Mouse (Mus musculus) midbrain, embryonic 13.5 days (tissue): ENCODE results near the gene Tmem132a. TPM values are rescaled to one million over a fixed set of nuclear protein-coding genes. Genes with fewer than 3 reads are reported as not detected.
A peak's percentile ranks its signal among the peaks of the same experiment; 100 is the strongest.

ENCODE experiments used
- ATAC-seq: fragments of 200-750 bp; cut with Nextera tagmentation; 2 replicates; pipeline ENCODE4 v1.8.0; 2017; ENCODE audit warnings: mild to moderate bottlenecking, moderate TSS enrichment, moderate library complexity
- H3K27ac ChIP-seq: fragments of 300-500 bp; sonication (generic); 2 replicates; pipeline ENCODE4 v1.5.1; 2015; ENCODE audit warnings: inconsistent platforms, mild to moderate bottlenecking, moderate library complexity
- H3K27me3 ChIP-seq: fragments of 300-500 bp; sonication (generic); 2 replicates; pipeline ENCODE4 v1.6.1; 2015; ENCODE audit warnings: mild to moderate bottlenecking, inconsistent platforms
- H3K36me3 ChIP-seq: fragments of 300-500 bp; sonication (generic); 2 replicates; pipeline ENCODE4 v1.6.1; 2015; ENCODE audit warnings: mild to moderate bottlenecking, inconsistent platforms
- H3K4me1 ChIP-seq: fragments of 300-500 bp; sonication (generic); replicated peaks from 2 replicates; pipeline ENCODE4 v1.6.1; 2015; ENCODE audit warnings: inconsistent platforms
- H3K4me2 ChIP-seq: fragments of 300-500 bp; sonication (generic); replicated peaks from 2 replicates; pipeline ENCODE4 v1.6.1; 2015; ENCODE audit warnings: moderate library complexity, mild to moderate bottlenecking, inconsistent platforms
- H3K4me3 ChIP-seq: fragments of 300-500 bp; sonication (generic); replicated peaks from 2 replicates; pipeline ENCODE4 v1.5.1; 2015; ENCODE audit warnings: mild to moderate bottlenecking, inconsistent platforms
- H3K9ac ChIP-seq: fragments of 300-500 bp; sonication (generic); replicated peaks from 2 replicates; pipeline ENCODE4 v1.6.1; 2015; ENCODE audit warnings: mild to moderate bottlenecking, inconsistent platforms
- H3K9me3 ChIP-seq: fragments of 300-500 bp; sonication (generic); 2 replicates; pipeline ENCODE4 v1.6.1; 2016; ENCODE audit warnings: mild to moderate bottlenecking, inconsistent platforms
- WGBS: fragments of 180-500 bp; shearing (Covaris S2); methylation state at CpG from one replicate; pipeline ENCODE4 v1.1.7; 2015; 5-methylcytosine and 5-hydroxymethylcytosine counted together
- polyA plus RNA-seq: library from polyadenylated mRNA; unstranded; fragments of >200 nt; fragmentation: Nextera tagmentation; extraction: Ambion mirVana; gene quantifications from 2 replicates; pipeline ENCODE4 v1.2.1, GENCODE M21; 2015

The Tmem132a gene
- polyA plus RNA-seq, 1 experiment from 2014 or later: 196 TPM

- ATAC-seq: 0 out of 2 replicates have a peak, but pooled peaks have one; percentile 30
- Histone ChIP-seq H3K4me1 (no peaks in the 10 kb centered on the region; the same call in 1 of the 2 replicates), H3K4me2 (no peak overlapping the region), H3K4me3 (no peak overlapping the region), H3K9me3 (no peaks in the 10 kb centered on the region), H3K36me3 (no peaks in the 10 kb centered on the region), H3K27me3 (no peaks in the 10 kb centered on the region), H3K9ac (no peak overlapping the region), H3K27ac (no peak overlapping the region)
- 48% methylated on average over 17 of the region's 17 CpGs for WGBS
These were observed 51.4 kb downstream of the Tmem132a start for GRCm38 (mm10) chr19:10818217-10818946.

GRCm38 (mm10) chr19:10816462-10816861 lies 53.3 kb downstream of the Tmem132a start:
- Histone ChIP-seq H3K4me3 (no peak overlapping the region), H3K27ac (no peak overlapping the region), H3K9me3 (no peaks in the 10 kb centered on the region), H3K27me3 (no peaks in the 10 kb centered on the region), H3K36me3 (no peaks in the 10 kb centered on the region), H3K4me2 (no peak overlapping the region), H3K4me1 (no peaks in the 10 kb centered on the region; the same call in 1 of the 2 replicates), H3K9ac (no peak overlapping the region)
- WGBS: 72% methylated on average over 2 of the region's 2 CpGs
- no peak for ATAC-seq

- no peak for ATAC-seq
- H3K27me3 ChIP-seq: no peaks in the 10 kb centered on the region
- no peaks in the 10 kb centered on the region for H3K9me3 ChIP-seq
- WGBS: 91% methylated on average over 6 of the region's 6 CpGs
- no peaks in the 10 kb centered on the region for H3K36me3 ChIP-seq
- no peak overlapping the region for H3K9ac ChIP-seq
- H3K27ac ChIP-seq: no peak overlapping the region
- no peaks in the 10 kb centered on the region; the same call in 1 of the 2 replicates for H3K4me1 ChIP-seq
- no peak overlapping the region for H3K4me3 ChIP-seq
- no peak overlapping the region for H3K4me2 ChIP-seq
These were observed 53.9 kb downstream of the Tmem132a start for GRCm38 (mm10) chr19:10815871-10816270.

- no peak overlapping the region for H3K4me3 ChIP-seq
- H3K4me1 ChIP-seq: peaks cover 13% of the 10 kb centered on the region
- H3K9me3 ChIP-seq: no peaks in the 10 kb centered on the region
- no peak overlapping the region for H3K4me2 ChIP-seq
- no peak overlapping the region for H3K27ac ChIP-seq
- no peak overlapping the region for H3K9ac ChIP-seq
- ATAC-seq: no peak
- 71% methylated on average over 7 of the region's 7 CpGs for WGBS
- no peaks in the 10 kb centered on the region for H3K36me3 ChIP-seq
- H3K27me3 ChIP-seq: no peaks in the 10 kb centered on the region
These were observed 55.8 kb downstream of the Tmem132a start for GRCm38 (mm10) chr19:10813905-10814304.

GRCm38 (mm10) chr19:10813039-10813438 lies 56.7 kb downstream of the Tmem132a start:
- WGBS: 97% methylated on average over 5 of the region's 5 CpGs

GRCm38 (mm10) chr19:10811471-10811870 lies 58.3 kb downstream of the Tmem132a start:
- no peaks in the 10 kb centered on the region for H3K36me3 ChIP-seq
- H3K9me3 ChIP-seq: no peaks in the 10 kb centered on the region
- no peak overlapping the region for H3K27ac ChIP-seq
- no peak overlapping the region for H3K4me3 ChIP-seq
- ATAC-seq: no peak
- WGBS: 92% methylated on average over 6 of the region's 6 CpGs
- H3K9ac ChIP-seq: no peak overlapping the region
- peaks cover 15% of the 10 kb centered on the region for H3K4me1 ChIP-seq
- H3K27me3 ChIP-seq: no peaks in the 10 kb centered on the region
- H3K4me2 ChIP-seq: no peak overlapping the region

More at GRCm38 (mm10) chr19:10813039-10813438, 56.7 kb downstream of the Tmem132a start:
- H3K4me3 ChIP-seq: no peak overlapping the region
- H3K9me3 ChIP-seq: no peaks in the 10 kb centered on the region
- no peaks in the 10 kb centered on the region for H3K27me3 ChIP-seq
- no peaks in the 10 kb centered on the region for H3K36me3 ChIP-seq
- peaks cover 15% of the 10 kb centered on the region for H3K4me1 ChIP-seq
- H3K27ac ChIP-seq: no peak overlapping the region
- H3K4me2 ChIP-seq: no peak overlapping the region
- no peak overlapping the region for H3K9ac ChIP-seq
- no peak for ATAC-seq

- H3K4me3 ChIP-seq: no peak overlapping the region
- H3K4me2 ChIP-seq: no peak overlapping the region
- H3K27ac ChIP-seq: no peak overlapping the region
- 58% methylated on average over 4 of the region's 4 CpGs for WGBS
- H3K4me1 ChIP-seq: peaks cover 15% of the 10 kb centered on the region
- H3K9ac ChIP-seq: no peak overlapping the region
- ATAC-seq: no peak; the same call in 1 of the 2 replicates
- H3K9me3 ChIP-seq: no peaks in the 10 kb centered on the region
- H3K27me3 ChIP-seq: no peaks in the 10 kb centered on the region
- H3K36me3 ChIP-seq: no peaks in the 10 kb centered on the region
These were observed 59.6 kb downstream of the Tmem132a start for GRCm38 (mm10) chr19:10810176-10810492.

- ATAC-seq: peak; percentile 76
- Histone ChIP-seq H3K27me3 (no peaks in the 10 kb centered on the region), H3K9ac (no peak overlapping the region), H3K36me3 (no peaks in the 10 kb centered on the region), H3K27ac (0 out of 2 replicates have a peak overlapping the region, but pooled peaks have one; percentile 1), H3K4me2 (no peak overlapping the region), H3K4me3 (no peak overlapping the region), H3K4me1 (peaks cover 15% of the 10 kb centered on the region), H3K9me3 (no peaks in the 10 kb centered on the region)
- 66% methylated on average over 11 of the region's 11 CpGs for WGBS
These were observed 60.1 kb downstream of the Tmem132a start for GRCm38 (mm10) chr19:10809428-10810175.

- no peaks in the 10 kb centered on the region for H3K27me3 ChIP-seq
- peak; percentile 48; the same call in 1 of the 2 replicates for ATAC-seq
- H3K4me3 ChIP-seq: no peak overlapping the region
- no peaks in the 10 kb centered on the region for H3K9me3 ChIP-seq
- H3K27ac ChIP-seq: no peak overlapping the region
- H3K9ac ChIP-seq: no peak overlapping the region
- peaks cover 15% of the 10 kb centered on the region for H3K4me1 ChIP-seq
- H3K36me3 ChIP-seq: no peaks in the 10 kb centered on the region
- H3K4me2 ChIP-seq: no peak overlapping the region
- WGBS: 92% methylated on average over 12 of the region's 12 CpGs
These were observed 61.1 kb downstream of the Tmem132a start for GRCm38 (mm10) chr19:10808524-10809233.

Other genes with a start within 250 kb of the Tmem132a start
- 0.39 and 0.61 TPM in 2 replicates for gene Vwce, start 235.7 kb downstream of the Tmem132a start, polyA plus RNA-seq
- not detected in 2 replicates for gene Pga5, start 191.9 kb downstream of the Tmem132a start, polyA plus RNA-seq
- 33.1 and 35.5 TPM in 2 replicates for gene Vps37c, start 181.2 kb downstream of the Tmem132a start, polyA plus RNA-seq
- gene Cd5, start 130.9 kb downstream of the Tmem132a start, polyA plus RNA-seq: 0.24 TPM in 2 replicates
- not detected in 2 replicates for gene Cd6, start 39.9 kb downstream of the Tmem132a start, polyA plus RNA-seq
- gene Slc15a3, start 30.2 kb downstream of the Tmem132a start, polyA plus RNA-seq: 0.28 and 0.59 TPM in 2 replicates
- gene Tmem109, start 12.1 kb upstream of the Tmem132a start, polyA plus RNA-seq: 34.4 and 35.0 TPM in 2 replicates
- gene Prpf19, start 25.3 kb upstream of the Tmem132a start, polyA plus RNA-seq: 45.4 and 49.5 TPM in 2 replicates
- gene Zp1, start 50.7 kb upstream of the Tmem132a start, polyA plus RNA-seq: not detected in 2 replicates
- gene Ptgdr2, start 67.2 kb upstream of the Tmem132a start, polyA plus RNA-seq: 0.22 and 0.24 TPM in 2 replicates
- 15.5 and 16.2 TPM in 2 replicates for gene Ccdc86, start 79.3 kb upstream of the Tmem132a start, polyA plus RNA-seq
- gene Ms4a10, start 104.7 kb upstream of the Tmem132a start, polyA plus RNA-seq: not detected in 2 replicates
- gene Ms4a15, start 123.3 kb upstream of the Tmem132a start, polyA plus RNA-seq: not detected in 2 replicates
- not detected in 2 replicates for gene Ms4a18, start 148.1 kb upstream of the Tmem132a start, polyA plus RNA-seq
- not detected in 2 replicates for gene Ms4a8a, start 211.2 kb upstream of the Tmem132a start, polyA plus RNA-seq